Mouse (Mus musculus) lung, adult 2 months (tissue): Measurements from ENCODE around the gene Cgas. TPM values are rescaled to one million over a fixed set of nuclear protein-coding genes. Genes with fewer than 3 reads are reported as not detected.

Experiments used
- DNase-seq: peaks from one replicate; pipeline ENCODE4 v3.0.0; 2022
- H3K4me1 ChIP-seq: fragments of 200-500 bp; 2 replicates; pipeline ENCODE4 v1.6.1; 2011; ENCODE audit warnings: low read length; ENCODE audit not compliant: control insufficient read depth, insufficient read depth
- H3K4me3 ChIP-seq: fragments of 200-500 bp; replicated peaks from 2 replicates; pipeline ENCODE3; 2011; ENCODE audit warnings: low read depth, mild to moderate bottlenecking, control low read depth, low read length; ENCODE audit errors: extremely low read depth
- CTCF ChIP-seq: fragments of 200-500 bp; IDR thresholded peaks from 2 replicates; pipeline ENCODE4 v1.5.1; 2011; ENCODE audit warnings: mild to moderate bottlenecking, low read length, control low read depth; ENCODE audit not compliant: insufficient read depth
- POLR2A ChIP-seq: fragments of 200-500 bp; IDR thresholded peaks from 2 replicates; pipeline ENCODE4 v1.6.1; 2011; ENCODE audit warnings: low read depth, mild to moderate bottlenecking, control low read depth, low read length, borderline replicate concordance; ENCODE audit errors: extremely low read depth
- WGBS: fragments of 180-500 bp; shearing (Covaris S2); methylation state at CpG from one replicate; pipeline ENCODE4 v1.1.7; 2018; 5-methylcytosine and 5-hydroxymethylcytosine counted together
- polyA plus RNA-seq: library from polyadenylated mRNA; depleted of rRNA; stranded (reverse); fragments of >200 nt; gene quantifications from 2 replicates; pipeline ENCODE4 v1.2.3, GENCODE M21; 2012; rRNA removed

Gene Cgas
- polyA plus RNA-seq, 1 experiment, result 0.98 TPM

GRCm38 (mm10) chr9:78386947-78387346 is 56.1 kb downstream of the Cgas start:
- no peaks in the 10 kb centered on the region for H3K4me1 ChIP-seq
- TF ChIP-seq CTCF (no peak), POLR2A (no peak)

GRCm38 (mm10) chr9:78385893-78386292 is 57.1 kb downstream of the Cgas start:
- Histone ChIP-seq H3K4me3 (no peak overlapping the region), H3K4me1 (no peaks in the 10 kb centered on the region)
- WGBS, result 51% methylated on average over 3 of the region's 3 CpGs
- TF ChIP-seq POLR2A (no peak), CTCF (no peak)
- peak; percentile 4 for DNase-seq

More at GRCm38 (mm10) chr9:78386947-78387346, 56.1 kb downstream of the Cgas start:
- no peak overlapping the region for H3K4me3 ChIP-seq
- 85% methylated on average over 7 of the region's 7 CpGs for WGBS
- no peak for DNase-seq

Other genes with a start within 250 kb of the Cgas start
- gene Gsta1, start 212.6 kb downstream of the Cgas start, polyA plus RNA-seq, result 0.27 and 1.7 TPM in 2 replicates
- gene Gm3776, start 186.1 kb downstream of the Cgas start, polyA plus RNA-seq, result 1.4 TPM in 1 of 2 replicates, not detected in the other
- gene Gm10639, start 153.3 kb downstream of the Cgas start, polyA plus RNA-seq, result not detected in 2 replicates
- gene Omt2a, start 128.4 kb downstream of the Cgas start, polyA plus RNA-seq, result not detected in 2 replicates
- not detected in 2 replicates for gene Omt2b, start 115.6 kb downstream of the Cgas start, polyA plus RNA-seq
- gene Gsta2, start 87.4 kb downstream of the Cgas start, polyA plus RNA-seq, result 1.9 and 5.0 TPM in 2 replicates
- 0.22 TPM in 1 of 2 replicates, not detected in the other for gene Dppa5a, start 75.1 kb downstream of the Cgas start, polyA plus RNA-seq
- 0.28 and 0.37 TPM in 2 replicates for gene Ooep, start 64.5 kb downstream of the Cgas start, polyA plus RNA-seq
- 0.05 and 0.06 TPM in 2 replicates for gene Ddx43, start 47.5 kb downstream of the Cgas start, polyA plus RNA-seq
- gene Mto1, start 5.0 kb upstream of the Cgas start, polyA plus RNA-seq, result 9.9 and 10.3 TPM in 2 replicates
- gene Gm17324, start 5.5 kb upstream of the Cgas start, polyA plus RNA-seq, result 0.17 TPM in 1 of 2 replicates, not detected in the other
- 2,131 and 3,172 TPM in 2 replicates for gene Eef1a1, start 45.9 kb upstream of the Cgas start, polyA plus RNA-seq
- 11.4 and 12.4 TPM in 2 replicates for gene Slc17a5, start 144.8 kb upstream of the Cgas start, polyA plus RNA-seq
- gene Cd109, start 172.3 kb upstream of the Cgas start, polyA plus RNA-seq, result 0.42 and 1.6 TPM in 2 replicates